Mouse (Mus musculus): ENCODE measurements at regions not wholly inside any gene's neighbourhood (a gene's known extent, or its start where the extent isn't known, plus 50 kb on each side); places are given as distances from the start of the nearest gene placed in this dataset.

DNA sequence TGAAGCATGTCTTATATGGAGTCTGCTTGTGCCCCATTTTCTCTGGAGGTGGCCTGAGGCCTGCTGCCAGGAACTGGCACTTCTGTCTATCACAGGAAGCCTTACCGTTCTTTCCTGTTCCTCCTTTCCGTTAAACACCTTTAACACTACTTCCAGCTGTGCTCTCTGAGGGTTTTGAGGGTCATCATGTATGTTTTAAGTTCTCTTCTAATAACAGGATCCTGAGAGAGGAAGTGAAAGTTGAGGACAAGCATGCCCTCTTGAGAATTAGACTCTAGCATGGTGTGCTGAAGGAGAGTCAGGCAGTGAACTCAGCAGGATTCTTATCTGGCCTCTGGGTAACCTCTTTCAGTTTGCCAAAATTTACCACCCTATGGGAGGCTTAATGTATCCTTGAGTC lies 418.0 kb upstream of the 9430069I07Rik start:
- Histone ChIP-seq H3K9ac (no peak overlapping the region), H3K4me2 (no peak overlapping the region), H3K27me3 (no peaks in the 10 kb centered on the region), H3K4me1 (no peaks in the 10 kb centered on the region), H3K36me3 (replicated peaks) (no peaks in the 10 kb centered on the region), H3K4me3 (replicated peaks) (no peak overlapping the region), H3K27ac (no peak overlapping the region), H3K9me3 (no peaks in the 10 kb centered on the region)
- ATAC-seq (ENCODE audit: low FRiP score): no peak
- WGBS: 85% methylated on average over 2 of the region's 2 CpGs

DNA sequence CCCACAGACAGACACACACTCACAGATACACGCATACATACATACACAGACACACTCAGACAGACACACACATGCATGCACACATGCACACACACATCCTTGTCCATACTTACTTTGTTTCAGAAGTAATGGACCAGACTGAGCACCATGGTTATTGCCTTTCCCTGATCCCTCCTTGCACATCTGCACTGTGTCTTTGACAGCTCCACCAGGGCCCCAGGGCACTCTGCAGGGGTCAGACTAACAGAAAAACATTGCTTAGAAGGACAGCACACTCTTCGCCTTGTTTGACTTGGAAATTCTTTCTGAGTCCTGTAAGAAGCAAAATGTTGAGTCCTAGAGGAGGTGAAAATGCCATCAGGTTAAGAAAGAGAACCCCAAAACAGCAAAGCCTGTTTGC lies 394.1 kb upstream of the 9430069I07Rik start:
- H3K36me3 ChIP-seq (replicated peaks): no peaks in the 10 kb centered on the region
- H3K27ac ChIP-seq: no peak overlapping the region
- WGBS: 74% methylated on average over 2 of the region's 2 CpGs
- H3K27me3 ChIP-seq: no peaks in the 10 kb centered on the region
- no peak for ATAC-seq (ENCODE audit: low FRiP score)
- H3K9ac ChIP-seq: no peak overlapping the region
- H3K4me3 ChIP-seq (replicated peaks): no peak overlapping the region
- no peak overlapping the region for H3K4me2 ChIP-seq
- no peaks in the 10 kb centered on the region for H3K9me3 ChIP-seq
- H3K4me1 ChIP-seq: no peaks in the 10 kb centered on the region

DNA sequence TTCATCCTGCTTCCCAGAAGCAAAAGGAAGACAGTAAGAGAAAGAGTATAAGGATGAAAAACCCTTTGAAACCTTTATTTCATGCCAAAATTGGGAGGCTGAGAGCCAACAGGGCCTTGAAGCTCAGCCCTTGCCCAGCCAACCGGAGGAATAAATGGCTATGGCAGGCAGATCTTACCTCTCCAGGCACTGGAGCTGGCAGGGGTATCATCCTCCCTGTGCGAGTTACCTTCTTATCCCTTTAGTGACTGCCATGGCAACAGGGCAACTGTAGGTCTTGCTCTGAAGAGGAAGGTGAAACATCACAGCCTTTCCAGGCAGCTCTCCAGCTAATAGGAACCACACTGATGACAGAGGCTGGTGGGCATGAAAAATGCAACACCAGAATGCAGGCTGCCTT lies 393.3 kb upstream of the 9430069I07Rik start:
- H3K27me3 ChIP-seq: no peaks in the 10 kb centered on the region
- 87% methylated on average over 2 of the region's 2 CpGs for WGBS
- H3K4me1 ChIP-seq: no peaks in the 10 kb centered on the region
- no peak overlapping the region for H3K27ac ChIP-seq
- H3K4me2 ChIP-seq: no peak overlapping the region
- ATAC-seq (ENCODE audit: low FRiP score): no peak
- no peak overlapping the region for H3K9ac ChIP-seq
- no peaks in the 10 kb centered on the region for H3K36me3 ChIP-seq (replicated peaks)
- H3K9me3 ChIP-seq: no peaks in the 10 kb centered on the region
- H3K4me3 ChIP-seq (replicated peaks): no peak overlapping the region

DNA sequence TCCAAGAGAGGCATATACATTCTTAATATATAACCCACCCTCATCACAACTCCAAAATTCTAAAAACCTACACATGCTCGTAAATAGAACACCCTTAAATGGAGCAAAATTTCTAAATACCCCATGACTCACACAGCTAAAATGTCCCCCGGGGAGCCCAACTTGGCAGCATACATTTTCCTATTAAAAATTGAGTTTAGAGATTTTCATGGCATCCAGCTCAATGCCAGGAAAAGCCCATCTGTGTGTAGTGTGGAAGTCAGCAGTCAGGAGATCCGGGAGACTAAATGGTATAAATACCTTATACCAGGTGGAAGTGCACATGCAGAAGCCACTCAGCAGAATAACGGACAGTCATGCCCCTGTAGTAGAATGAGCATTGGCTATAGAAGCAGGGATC lies 389.4 kb upstream of the 9430069I07Rik start:
- Histone ChIP-seq H3K36me3 (replicated peaks) (no peaks in the 10 kb centered on the region), H3K9me3 (no peaks in the 10 kb centered on the region), H3K4me1 (no peaks in the 10 kb centered on the region), H3K27ac (no peak overlapping the region), H3K4me3 (replicated peaks) (no peak overlapping the region), H3K9ac (no peak overlapping the region), H3K4me2 (no peak overlapping the region), H3K27me3 (no peaks in the 10 kb centered on the region)
- no peak for ATAC-seq (ENCODE audit: low FRiP score)
- 88% methylated on average over 4 of the region's 4 CpGs for WGBS

DNA sequence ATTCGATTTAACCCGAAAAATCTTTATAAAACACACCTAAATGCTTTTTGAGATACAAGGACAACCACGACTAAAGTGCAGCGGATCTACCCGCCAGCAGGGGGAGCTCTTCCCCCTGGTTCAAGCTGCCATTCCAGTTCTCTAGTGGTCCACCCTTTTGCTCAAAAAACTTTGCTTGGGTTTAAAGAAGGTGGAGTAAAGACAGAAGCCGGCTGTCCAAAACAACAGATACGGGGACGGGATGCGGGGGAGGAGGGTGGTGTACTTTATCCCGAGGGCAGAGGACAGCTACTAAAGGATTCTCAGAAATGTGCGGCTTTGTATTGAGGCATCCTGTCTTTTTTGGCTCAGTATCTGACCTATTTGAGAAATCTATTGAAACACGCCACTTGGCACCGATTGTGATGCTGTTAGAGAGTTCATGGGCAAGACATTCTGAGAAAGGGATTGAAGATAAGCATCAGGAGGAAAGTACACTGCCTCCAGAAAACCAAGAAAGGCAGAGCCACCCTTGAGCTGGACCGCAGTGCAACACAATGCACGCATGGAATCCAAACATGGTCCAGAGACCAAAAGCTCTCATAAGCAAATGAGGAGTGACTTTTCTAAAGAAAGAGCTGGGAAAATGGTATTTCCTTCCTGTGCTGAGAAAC lies 385.6 kb upstream of the 9430069I07Rik start:
- Histone ChIP-seq H3K36me3 (replicated peaks) (no peaks in the 10 kb centered on the region), H3K4me1 (no peaks in the 10 kb centered on the region), H3K27ac (no peak overlapping the region), H3K4me2 (no peak overlapping the region), H3K9ac (no peak overlapping the region), H3K9me3 (no peaks in the 10 kb centered on the region), H3K4me3 (replicated peaks) (no peak overlapping the region), H3K27me3 (no peaks in the 10 kb centered on the region)
- ATAC-seq (ENCODE audit: low FRiP score): 0 out of 2 replicates have a peak, but pooled peaks have one; percentile 36
- 46% methylated on average over 15 of the region's 15 CpGs for WGBS

DNA sequence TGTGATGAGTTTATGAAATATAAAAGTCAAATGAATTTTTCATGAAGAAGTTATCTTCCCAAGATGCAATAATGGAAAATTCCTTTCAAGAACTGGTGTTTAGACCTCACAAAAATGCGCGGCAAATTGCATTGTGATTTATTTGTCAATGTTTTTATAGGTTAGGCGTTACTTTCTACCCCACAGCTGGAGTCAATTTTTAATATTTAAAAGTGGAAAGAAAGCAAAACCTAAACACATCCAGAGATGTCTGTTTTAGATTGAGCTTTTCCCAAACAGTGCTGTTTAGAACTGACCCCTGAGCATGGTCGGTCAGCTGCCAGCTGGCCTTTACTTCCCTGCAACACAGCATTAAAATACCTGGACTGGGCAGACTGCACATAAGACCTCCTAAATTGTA lies 383.8 kb upstream of the 9430069I07Rik start:
- no peak overlapping the region for H3K9ac ChIP-seq
- H3K27me3 ChIP-seq: no peaks in the 10 kb centered on the region
- H3K27ac ChIP-seq: no peak overlapping the region
- WGBS: 84% methylated on average over 4 of the region's 4 CpGs
- H3K4me3 ChIP-seq (replicated peaks): no peak overlapping the region
- H3K9me3 ChIP-seq: no peaks in the 10 kb centered on the region
- H3K36me3 ChIP-seq (replicated peaks): no peaks in the 10 kb centered on the region
- H3K4me2 ChIP-seq: no peak overlapping the region
- H3K4me1 ChIP-seq: no peaks in the 10 kb centered on the region
- no peak for ATAC-seq (ENCODE audit: low FRiP score)

All from forebrain, embryonic 12.5 days (tissue).